Mouse (Mus musculus) neural tube, embryonic 10.5 days (tissue): ENCODE measurements at regions not wholly inside any gene's neighbourhood (a gene's known extent, or its start where the extent isn't known, plus 50 kb on each side); places are given as distances from the start of the nearest gene placed in this dataset.
A peak's percentile ranks its signal among the peaks of the same experiment; 100 is the strongest.
"Not testable (repeated sequence)": the region's sequence is repeated elsewhere in the genome, so short reads cannot be mapped to it uniquely, and the experiment has no call there.

Experiments
- DNase-seq: peaks from one replicate; pipeline ENCODE4 v3.0.0-alpha.2; 2017; ENCODE audit warnings: low spot score; ENCODE audit errors: extremely low spot score

DNA sequence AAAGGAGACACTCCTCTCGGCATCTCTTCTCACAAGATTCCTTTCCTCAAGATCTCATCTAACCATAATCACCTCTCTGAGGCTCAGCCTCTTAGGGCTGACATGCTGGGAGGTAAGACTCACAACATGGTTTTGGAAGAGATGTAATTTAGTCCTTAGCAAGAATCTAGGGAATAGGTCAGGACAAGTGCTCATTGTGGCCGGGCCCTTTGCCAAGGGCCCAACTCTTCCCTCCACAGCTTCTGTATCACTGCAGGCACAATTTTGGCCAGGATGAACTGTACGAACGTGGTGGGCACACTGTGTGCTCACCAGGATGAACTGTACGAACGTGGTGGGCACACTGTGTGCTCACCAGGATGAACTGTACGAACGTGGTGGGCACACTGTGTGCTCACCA, 154.0 kb upstream of the Hs6st1 start:
- DNase-seq = not testable (repeated sequence)

DNA sequence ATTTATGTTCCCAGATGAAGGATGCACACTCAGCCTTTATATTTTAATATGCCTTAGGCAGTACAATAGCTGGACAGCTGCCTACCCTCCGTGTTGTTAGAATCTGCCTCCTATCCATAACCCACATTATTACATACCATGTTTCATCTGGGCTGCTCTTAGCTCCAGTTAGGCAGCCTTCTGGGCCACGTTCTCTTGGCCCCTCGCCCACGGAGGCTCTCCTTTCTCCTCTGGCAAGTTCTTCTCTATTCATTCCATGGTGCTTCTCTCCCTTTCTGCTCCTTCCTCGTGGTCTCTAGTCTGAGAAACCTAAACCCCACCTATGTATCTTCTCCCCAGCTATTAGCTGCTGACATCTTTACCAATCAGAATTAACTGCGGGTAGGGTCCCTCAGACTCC, 152.7 kb upstream of the Hs6st1 start:
- DNase-seq = no peak

DNA sequence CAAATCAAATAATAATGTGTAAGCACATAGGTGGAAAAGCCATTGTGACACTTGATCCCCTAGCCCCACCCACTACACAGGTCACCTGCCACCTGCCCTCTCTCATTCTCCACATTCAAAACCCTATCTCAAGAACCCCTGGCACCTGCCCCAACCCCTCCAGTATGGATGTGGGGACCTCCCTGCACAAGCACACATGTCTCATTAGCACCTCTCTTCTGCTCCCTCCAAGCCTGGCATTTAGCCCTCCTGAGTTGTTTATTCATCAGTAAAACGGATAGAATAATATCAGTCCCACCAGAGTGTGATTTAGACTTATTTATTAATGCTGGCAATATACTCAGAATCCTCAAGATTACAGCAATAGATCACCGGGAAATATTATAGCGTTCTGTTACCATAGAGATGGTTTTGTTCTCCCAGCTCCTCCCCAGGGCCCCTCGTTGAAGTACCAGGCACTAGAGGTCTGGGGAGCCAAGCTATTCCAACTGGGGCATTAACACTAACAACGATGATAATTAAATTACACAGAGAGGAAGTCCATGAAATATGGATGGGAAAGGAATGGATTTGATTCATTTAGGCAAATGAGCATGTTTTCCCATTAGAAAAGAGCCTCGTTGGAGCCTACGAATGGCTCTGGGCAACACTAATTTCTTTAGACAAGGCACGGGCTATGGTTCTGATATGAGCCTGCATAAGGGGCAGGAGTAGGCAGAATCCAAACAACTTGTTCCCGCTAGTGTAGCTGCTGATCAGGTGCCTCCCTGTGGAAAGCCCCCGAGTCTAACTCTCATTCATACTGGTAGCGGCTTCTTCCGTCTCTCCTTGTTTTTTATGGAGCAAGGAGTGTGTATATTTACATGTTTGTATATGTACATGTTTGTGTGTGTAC, 148.1 kb upstream of the Hs6st1 start:
- DNase-seq = no peak

DNA sequence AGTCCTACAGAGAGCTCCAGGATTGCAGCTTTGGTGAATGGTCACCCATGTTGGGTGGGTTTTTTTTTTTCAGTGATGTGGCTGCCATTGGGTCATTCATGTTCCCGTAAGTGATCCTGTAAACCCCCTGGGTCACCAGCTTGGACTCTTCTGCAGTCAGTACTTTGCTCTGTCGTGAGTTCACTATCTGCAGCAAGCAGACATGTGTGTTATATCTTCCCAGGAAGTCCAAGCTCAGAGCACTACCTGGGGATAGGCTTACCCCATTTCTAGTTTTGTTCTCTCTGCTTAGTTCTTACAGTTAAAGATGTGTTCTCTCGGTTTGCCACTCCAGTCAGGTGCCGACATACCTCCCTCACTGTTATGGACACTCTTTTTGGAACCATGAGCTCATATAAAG, 143.4 kb upstream of the Hs6st1 start:
- no peak for DNase-seq

DNA sequence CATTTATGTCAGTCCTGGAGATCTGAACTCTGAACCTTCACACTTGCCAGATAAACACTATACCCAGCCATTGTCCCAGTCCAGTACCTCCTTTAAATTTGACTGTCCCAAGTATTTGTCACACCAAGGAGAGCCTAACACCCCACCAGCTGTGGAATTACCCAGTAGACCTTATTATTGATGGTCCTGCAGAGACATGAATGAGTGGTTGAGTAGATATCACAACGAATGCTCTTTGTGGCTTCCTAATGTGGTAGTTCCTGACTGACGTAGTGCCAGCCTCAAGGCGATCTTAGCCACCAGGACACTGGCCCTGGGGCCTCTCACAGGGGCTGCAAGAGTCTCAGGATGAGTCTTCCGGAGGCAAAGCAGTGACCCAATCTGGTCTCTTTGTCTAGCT, 142.9 kb upstream of the Hs6st1 start:
- DNase-seq = no peak

DNA sequence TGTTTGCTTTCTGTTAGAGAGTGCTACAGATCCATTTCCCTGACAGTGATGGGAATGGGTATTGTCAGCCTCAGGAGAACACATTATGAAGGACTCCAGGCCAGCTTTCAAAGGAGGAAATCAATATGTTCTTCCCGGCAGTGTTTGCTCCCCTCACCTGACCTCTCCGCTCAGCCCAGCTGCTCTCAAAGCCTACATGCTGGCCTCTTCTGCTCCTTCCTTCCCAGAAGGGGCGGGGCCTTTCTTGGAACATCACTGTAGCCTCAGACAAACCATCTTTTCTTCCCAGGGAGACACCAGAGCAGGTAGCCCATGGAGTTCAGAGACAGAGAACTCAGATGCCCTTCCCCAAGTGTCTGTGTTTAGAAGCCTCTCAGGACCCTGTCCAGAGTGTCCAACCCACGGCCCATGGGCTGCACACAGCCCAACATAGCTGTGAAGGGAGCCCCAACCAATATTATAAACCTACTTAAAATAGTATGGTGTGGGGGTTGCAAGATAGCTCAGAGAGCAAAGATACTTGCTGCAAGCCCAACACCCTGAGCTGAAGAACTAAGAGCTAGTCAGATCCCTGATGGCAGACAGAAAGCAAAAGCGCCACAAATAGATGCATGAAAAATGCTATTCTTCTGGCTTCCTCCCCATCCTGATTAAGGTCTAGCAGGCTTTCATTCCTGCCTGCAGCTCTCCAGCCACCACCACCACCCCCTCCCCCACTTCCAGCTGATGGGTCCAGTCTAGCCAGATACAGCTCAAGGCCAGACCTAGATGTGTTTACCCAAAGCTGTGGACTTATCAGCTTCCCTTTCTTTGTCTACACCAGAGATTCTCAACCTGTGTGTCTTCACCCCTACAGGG, 141.8 kb upstream of the Hs6st1 start:
- no peak for DNase-seq

DNA sequence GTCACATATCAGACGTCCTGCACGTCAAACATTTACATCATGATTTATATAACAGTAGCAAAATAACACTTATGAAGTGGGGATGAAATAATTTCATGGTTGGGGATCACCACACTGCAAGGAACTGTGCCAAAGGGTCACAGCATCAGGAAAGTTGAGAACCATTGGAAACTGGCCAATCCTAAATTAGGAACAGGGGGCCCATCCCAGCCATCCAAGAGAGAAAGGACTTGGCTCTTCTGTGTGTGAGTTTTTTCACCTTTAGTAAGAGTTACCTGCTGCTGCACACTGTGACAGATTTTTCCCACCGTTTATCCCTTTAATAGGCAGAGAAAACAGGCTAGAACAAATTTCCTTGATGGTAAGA, 141.2 kb upstream of the Hs6st1 start:
- no peak for DNase-seq

DNA sequence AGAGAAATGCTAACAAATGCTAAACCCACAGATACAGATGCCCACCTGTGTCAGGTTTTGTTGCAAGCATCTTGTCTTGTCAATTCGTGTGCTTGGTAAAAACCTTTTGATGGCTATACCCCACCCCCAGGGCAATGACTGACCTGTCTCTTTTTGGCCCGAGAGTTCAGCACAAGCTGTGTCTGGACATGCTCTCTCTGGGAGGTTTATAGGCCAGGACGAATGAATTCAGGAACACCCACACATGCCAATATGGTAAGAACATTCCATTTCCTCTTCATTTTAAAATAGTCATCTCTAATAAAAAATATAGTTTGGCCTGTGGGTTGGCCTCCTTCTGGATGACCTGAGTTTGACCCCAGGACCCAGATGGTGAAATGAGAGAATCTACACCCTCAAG, 137.8 kb upstream of the Hs6st1 start:
- no peak for DNase-seq

DNA sequence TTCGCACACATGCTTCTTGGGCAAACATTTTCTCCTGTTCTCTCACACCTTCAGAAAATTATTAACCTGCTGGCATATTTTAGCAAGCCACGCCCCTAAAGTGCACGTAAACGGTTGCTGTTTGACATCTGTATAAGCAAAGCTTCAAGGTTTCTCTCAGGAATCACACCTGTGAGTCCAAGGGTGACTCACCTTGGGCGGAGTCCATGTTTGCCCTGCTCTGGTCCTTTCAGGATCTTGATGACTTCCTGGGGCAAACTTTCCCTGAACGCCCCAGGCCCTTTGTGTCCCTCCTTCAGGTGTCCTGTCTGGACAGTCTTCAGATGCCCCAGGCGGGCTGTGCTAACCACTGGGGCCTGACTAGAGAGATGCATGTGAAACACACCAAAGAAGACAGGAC, 137.1 kb upstream of the Hs6st1 start:
- DNase-seq = no peak

DNA sequence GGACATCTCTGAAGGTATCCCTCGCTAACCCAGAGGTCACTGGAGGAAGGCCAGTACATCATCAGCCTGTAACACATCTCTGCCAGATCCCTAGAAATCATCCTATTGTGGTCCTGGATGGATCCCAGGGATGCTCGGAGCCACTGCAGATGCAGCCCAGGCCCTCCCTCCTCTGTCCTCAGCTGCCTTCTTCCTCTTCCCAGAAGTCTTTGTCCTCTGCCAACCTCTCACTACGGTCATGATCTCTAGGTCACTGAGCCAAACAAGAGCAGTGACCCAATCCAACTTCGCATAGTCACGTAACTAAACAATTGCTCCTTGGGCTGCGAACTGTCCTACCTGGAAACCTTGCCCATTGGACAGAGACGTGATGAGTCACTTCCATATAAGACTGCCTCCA, 134.7 kb upstream of the Hs6st1 start:
- DNase-seq = no peak

DNA sequence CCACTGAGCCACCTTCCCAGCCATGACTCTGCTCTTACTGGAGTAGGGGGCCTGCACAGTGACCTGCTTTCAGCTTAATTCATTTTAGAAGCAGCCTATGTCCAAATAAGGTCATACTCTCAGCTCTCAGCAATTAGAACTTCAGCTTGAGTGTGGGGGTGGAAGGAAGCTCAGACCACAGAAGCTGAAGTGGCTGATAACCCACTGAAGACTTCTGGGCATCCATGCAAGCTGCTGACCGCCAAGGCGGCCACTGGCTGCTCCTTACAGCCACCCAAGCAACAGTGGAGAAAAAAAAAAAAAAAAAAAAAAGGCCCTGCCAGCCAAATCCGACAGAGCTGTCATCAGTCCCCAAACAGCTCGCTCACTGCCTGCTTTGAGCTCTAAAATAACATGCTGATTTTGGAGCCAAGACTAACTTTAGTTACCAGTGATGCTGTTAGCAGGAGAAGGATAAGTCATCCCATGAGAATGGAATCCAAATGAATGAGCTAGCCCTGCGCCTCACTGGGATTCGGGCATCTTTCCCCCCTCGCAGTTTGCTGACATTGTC, 133.0 kb upstream of the Hs6st1 start:
- no peak for DNase-seq

DNA sequence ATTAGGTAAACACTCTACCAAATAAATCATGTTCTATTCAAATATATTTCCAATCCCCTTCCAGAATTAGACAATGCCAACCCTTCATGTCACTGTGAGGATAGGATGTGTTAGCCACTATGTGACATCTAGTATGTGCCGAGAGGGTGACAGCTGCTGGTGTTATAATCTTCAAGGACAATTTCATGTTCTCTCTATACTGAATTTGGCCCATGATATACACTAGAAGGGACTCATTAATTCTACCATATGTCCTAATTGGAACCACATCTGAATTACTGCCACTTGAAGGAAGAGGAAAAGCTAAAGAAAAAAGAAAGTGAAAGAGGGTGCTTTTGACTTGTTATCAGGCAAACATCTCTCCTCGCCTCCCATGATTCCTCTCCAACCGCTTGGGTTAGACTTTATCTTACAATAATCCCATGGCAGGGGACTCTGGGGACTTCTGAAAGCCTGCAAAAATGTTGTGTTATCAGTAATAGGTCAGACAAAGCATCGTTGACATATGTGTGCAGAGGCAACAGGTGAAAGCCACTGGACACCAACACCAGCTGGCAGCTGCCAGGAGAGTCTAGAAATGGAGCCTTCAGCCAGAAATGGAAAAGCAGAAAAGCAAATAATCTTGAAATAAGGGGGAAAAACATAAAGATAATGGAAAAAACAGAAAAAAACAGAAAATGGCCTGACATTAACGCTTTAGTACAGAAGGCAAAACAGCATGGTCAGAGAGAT, 131.7 kb upstream of the Hs6st1 start:
- DNase-seq = no peak

DNA sequence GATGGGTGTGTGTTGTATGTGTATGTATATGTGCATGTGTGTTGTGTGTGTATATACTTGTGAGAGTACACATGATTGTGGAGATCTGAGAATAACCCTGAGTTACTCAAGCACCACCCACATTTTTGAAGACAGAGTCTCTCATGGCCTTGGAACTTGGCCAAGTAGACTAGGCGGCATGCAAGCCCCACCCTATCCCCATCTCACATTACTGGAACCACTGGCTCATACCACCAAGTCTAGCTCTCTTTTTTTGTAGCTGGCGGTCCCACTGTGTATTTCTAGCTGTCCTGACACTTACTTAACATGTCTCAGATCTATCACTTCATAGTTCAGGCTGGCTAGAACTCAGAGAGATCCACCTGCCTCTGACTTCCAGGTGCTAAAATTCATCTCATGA, 128.0 kb upstream of the Hs6st1 start:
- no peak for DNase-seq

DNA sequence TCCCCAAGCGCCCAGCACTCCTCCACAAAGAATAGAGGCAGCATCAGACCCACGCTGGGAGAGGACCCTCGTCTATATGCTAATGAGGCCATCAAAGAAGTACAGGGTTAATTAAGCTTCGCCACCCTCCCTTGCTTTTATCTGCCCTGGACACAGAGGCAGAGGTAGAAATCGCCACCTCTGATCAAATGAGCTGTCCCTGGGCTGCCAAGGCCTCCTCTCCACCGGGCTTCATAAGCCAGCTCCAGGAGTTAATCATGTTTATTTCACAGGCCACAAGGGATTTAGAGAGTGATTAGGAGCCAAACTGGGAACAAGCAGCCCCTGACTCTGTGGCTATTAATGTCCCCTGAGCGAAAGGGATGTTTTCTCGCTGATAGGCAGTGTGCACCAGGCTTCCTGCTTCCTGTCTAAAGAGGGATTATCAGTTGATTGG, 126.5 kb upstream of the Hs6st1 start:
- no peak for DNase-seq

DNA sequence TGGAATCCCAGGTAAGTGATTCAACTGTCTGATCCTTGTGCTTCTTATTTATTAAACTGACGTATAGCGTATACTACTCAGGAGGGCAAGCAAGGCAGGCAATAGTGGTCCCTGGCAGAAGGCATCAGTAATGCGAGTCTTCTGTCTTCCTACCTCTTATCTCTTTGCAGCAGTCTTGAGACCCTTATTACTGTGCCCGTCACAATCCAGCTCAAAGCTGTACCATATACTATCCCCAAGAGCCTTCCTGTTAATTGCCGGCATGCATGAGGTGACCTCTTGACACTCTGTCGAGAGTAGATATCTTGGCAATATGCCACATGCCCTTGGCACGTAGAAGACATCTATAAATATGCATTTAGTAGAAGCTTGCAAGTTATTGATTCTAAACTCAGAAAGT, 126.0 kb upstream of the Hs6st1 start:
- no peak for DNase-seq

DNA sequence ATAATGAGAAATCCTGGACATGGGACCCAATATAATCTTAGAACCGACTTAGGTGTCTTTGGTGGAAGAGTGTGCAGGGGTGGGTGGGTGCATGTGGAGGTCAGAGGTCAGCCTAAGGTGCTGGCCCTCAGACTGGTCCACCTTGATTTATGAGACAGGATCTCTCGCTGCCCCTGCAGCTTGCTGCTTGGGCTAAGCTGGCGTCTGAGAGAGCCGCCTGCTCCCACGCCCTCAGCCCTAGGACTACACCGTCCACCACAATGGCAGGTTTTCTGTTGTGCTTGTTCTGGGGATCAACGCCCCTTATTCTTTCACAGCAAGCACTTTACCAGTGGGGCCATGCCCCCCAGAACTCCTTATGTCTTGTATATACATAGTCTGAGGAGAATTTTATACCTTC, 124.4 kb upstream of the Hs6st1 start:
- peak; percentile 43 for DNase-seq

DNA sequence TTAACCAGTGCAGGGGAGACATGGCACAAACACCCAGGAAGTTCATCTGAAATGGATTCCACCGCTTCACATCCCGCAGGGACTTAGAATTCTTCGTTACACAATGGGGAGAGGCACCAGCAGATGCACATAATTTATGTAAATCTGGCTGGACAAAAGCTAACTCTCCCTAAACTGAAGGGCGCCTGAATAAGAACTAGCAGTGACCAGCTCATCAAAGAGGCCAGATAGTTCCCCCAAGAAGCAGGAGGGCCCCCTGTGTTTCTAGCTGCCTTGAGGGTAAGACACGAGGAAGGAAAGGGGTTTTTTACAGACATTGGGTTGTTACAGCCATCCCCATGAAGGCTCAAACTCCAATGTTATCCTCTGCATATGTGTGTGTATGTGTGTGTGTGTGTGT, 123.8 kb upstream of the Hs6st1 start:
- DNase-seq = no peak

DNA sequence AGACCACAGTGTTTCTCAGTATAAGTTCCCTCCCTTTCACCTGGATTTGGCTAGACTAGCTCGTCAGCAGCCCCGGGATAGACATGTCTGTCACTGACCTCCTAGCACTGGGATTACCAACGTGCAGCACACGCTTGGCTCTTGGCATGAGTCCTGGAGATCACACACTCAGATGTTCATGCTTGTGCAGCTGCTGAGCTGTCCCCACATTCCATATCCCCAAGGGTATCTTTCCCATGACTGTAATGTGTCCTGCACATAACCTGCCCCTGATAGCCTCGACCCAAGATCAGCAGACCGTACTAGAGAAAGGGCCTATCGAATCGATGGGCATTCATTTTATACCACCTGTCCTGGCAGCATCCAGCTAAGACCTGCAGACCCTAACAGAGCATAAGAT, 123.4 kb upstream of the Hs6st1 start:
- no peak for DNase-seq

DNA sequence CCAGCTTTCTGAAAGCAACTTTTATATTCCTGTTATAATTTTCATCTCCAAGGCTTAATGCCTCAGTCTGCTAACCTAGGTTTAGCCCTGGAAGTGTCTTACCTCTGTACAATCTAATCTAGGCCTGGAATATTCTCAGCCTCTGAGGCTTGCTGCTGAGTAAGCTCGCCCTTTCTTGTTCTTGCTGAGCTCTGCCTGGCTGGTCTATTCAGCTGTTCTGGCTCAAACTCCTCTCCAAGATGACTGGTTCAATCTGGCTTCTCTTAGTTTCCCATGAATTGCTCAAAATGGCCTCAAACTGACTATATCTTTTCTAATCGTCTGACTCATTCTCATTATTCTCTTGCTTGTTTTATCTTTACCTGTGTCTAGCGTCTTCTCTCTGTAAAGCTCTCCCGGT, 122.6 kb upstream of the Hs6st1 start:
- DNase-seq = no peak

DNA sequence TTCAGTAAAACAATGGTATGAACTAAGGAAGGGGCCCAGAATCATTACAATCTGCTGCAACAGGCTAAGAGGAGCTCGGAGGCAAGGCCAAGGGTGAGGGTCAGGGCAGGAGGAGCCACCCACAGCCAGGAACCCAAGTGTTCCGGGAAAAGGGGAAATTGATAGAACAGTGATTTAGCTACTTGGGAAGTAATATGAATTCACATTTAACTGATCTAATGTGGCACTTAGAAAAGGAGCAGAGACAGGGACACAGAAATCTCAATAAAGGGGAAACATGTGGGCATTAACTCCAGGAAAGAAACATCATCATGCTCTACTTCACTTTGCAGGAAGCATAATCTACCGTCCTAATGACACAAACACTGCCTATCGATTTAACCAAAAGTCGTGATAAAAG, 120.1 kb upstream of the Hs6st1 start:
- no peak for DNase-seq

DNA sequence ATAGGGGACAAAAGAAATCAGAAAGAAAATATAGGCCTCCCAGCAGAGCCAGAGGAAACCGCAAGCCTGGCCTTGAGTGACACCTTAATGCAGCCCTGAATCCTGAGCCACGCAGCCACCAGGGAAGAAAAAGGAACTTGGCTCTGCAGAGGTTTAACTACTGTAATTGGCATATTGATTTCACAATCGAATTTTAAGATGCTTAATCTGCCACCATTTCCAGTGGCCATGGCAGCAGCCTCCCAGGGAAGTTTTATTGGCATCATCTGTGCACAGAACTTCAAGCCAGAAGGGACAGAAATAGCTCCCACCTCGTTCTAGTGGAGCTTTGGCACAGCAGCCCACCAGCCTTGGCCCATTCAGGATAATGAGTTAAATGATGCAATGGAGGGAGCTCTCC, 117.1 kb upstream of the Hs6st1 start:
- DNase-seq = no peak

DNA sequence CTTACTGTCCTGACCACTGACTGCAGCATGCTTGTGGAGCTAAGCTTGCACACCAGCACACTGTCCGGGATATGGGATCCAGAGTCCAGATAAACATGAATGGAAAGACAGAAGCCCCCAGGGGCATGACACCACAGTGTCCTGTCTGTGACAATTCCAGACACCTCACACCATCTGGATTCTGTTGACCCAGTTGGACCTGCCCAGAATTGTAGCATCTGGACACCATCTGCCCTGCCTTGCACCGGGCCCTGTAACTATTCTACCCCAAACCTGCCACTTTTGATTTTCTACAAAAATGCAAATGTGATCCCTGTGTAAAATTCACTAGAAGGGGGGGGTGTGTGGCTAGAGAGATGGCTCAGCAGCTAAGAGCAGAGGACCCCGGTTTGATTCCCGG, 114.5 kb upstream of the Hs6st1 start:
- no peak for DNase-seq
